Mouse (Mus musculus): ENCODE data around the gene H6pd.

Gene H6pd

DNA sequence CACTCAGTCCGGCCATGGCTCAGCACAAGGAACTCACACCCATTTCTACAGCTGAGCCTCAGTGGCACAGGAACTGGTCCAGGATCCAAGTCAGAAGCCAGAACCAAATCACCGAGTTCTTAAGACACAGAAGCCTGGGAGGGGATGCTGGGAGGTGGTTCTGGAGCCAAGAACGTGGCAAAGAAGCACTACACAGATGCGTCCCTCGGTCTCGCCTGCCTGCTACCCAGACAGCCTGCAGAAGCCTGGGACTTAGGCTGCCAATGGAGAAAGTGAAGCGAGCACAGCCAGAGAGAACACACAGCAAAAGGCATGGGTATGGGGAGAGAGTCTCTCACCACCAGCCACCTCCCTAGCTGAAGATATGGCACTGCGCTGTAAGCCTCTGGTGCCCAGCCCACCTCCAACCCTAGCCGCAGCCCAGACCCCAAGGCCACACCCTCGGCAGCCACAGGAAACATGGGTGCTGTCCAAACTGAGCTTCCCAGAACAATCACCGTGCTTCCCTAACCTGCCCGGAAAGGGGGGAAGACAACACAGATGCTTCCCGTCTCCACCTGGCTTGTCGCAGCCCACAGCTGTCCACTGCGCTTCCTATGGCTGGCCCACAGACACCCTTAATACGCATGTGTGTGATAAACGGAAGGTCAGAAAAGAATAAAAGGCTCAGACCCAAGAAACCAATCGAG, 67.6 kb downstream of the H6pd start:
- DNase-seq (ENCODE audit: low read depth, low spot score), result no peak
- no peaks in the 10 kb centered on the region for H3K27me3 ChIP-seq (ENCODE audit: control insufficient read depth, insufficient read depth, low read length, poor library complexity, severe bottlenecking)
- H3K36me3 ChIP-seq (ENCODE audit: control insufficient read depth, insufficient read depth, low read length, poor library complexity, severe bottlenecking), result no peaks in the 10 kb centered on the region

- no peak for DNase-seq (ENCODE audit: low read depth, low spot score)
- H3K27me3 ChIP-seq (ENCODE audit: control insufficient read depth, insufficient read depth, low read length, poor library complexity, severe bottlenecking), result no peaks in the 10 kb centered on the region
These were observed 70.1 kb downstream of the H6pd start for GRCm38 (mm10) chr4:149938701-149939100.

DNA sequence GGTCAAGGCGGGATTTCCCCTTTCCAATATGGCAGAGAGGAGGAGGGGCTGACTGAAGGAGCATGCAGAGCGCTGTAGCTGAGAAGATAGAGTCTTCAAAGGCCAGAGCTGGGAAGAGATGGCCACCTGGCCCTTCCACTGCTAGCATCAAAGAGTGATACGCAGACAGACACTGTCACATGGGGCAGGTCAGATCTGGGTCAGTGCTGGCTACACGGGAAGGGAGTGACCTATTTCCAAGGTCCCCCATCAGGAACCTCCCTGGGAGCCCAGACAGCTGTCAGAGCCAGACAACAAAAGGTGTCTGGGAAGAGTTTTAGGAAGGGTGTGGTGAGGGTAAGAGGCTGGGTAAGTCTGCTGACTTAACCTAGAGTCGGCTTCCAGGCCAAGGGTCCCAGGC, 71.9 kb downstream of the H6pd start:
- DNase-seq (ENCODE audit: low read depth, low spot score), result no peak
- no peaks in the 10 kb centered on the region for H3K27me3 ChIP-seq (ENCODE audit: control insufficient read depth, insufficient read depth, low read length, poor library complexity, severe bottlenecking)
- no peaks in the 10 kb centered on the region for H3K36me3 ChIP-seq (ENCODE audit: control insufficient read depth, insufficient read depth, low read length, poor library complexity, severe bottlenecking)

More at GRCm38 (mm10) chr4:149938701-149939100, 70.1 kb downstream of the H6pd start:
- no peaks in the 10 kb centered on the region for H3K36me3 ChIP-seq (ENCODE audit: control insufficient read depth, insufficient read depth, low read length, poor library complexity, severe bottlenecking)

DNA sequence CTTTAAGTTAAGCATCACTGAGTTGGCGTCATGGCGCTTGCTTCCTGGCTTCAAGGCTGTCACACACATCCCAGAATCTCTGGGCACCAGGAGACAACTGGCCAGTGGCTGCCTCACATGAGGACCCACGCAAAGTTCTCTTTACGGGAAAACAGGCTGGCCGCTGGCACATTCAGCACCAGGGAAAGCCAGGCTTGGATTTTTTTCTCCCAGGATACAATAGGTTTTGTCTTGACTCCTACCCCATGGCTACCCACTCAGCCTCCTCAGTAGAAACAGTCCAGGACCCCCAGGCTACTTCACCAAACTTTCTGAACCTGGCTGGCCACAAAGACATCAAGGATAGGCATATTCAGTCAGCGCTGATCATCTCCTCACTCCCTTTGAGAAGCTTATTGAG, 73.4 kb downstream of the H6pd start:
- DNase-seq (ENCODE audit: low read depth, low spot score), result no peak
- no peaks in the 10 kb centered on the region for H3K27me3 ChIP-seq (ENCODE audit: control insufficient read depth, insufficient read depth, low read length, poor library complexity, severe bottlenecking)
- no peaks in the 10 kb centered on the region for H3K36me3 ChIP-seq (ENCODE audit: control insufficient read depth, insufficient read depth, low read length, poor library complexity, severe bottlenecking)

DNA sequence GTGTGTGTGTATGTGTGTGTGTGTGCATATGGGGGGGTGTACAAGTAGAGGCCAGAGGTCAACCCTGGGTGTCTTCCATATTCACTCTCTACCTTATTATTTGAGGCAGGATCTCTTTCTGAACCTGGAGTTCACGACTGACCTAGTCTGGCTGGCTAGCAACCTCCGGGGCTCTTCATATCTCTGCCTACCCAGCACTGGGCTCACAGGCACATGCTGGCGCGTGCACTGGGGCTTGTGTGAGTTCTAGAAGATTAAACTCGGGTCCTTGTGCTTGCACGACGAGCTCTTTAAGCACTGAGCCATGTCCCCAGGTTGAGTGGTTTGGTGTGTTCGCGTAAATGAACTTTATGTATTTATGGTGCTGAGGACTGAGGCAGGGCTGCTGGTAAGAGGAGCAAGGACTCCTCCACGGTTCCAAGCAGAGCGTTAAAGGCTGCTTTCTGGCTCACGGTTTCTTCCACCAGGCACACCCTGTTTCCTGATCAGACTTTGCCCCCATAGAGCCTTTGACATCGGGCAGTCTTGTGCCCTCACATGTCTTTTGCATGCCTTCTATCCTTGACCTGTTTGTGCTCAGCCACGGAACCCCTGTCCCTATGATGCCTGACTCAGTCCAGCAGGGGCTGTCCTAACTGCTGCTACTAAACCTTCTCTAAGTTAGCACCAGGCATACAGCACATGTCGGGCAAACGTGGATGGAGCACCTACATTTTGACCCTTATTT, 75.1 kb downstream of the H6pd start:
- no peaks in the 10 kb centered on the region for H3K27me3 ChIP-seq (ENCODE audit: control insufficient read depth, insufficient read depth, low read length, poor library complexity, severe bottlenecking)
- no peaks in the 10 kb centered on the region for H3K36me3 ChIP-seq (ENCODE audit: control insufficient read depth, insufficient read depth, low read length, poor library complexity, severe bottlenecking)
- no peak for DNase-seq (ENCODE audit: low read depth, low spot score)

GRCm38 (mm10) chr4:149933025-149933424, 75.8 kb downstream of the H6pd start:
- H3K27me3 ChIP-seq (ENCODE audit: control insufficient read depth, insufficient read depth, low read length, poor library complexity, severe bottlenecking), result no peaks in the 10 kb centered on the region
- H3K36me3 ChIP-seq (ENCODE audit: control insufficient read depth, insufficient read depth, low read length, poor library complexity, severe bottlenecking), result no peaks in the 10 kb centered on the region
- no peak for DNase-seq (ENCODE audit: low read depth, low spot score)

- no peaks in the 10 kb centered on the region for H3K27me3 ChIP-seq (ENCODE audit: control insufficient read depth, insufficient read depth, low read length, poor library complexity, severe bottlenecking)
- no peak for DNase-seq (ENCODE audit: low read depth, low spot score)
- H3K36me3 ChIP-seq (ENCODE audit: control insufficient read depth, insufficient read depth, low read length, poor library complexity, severe bottlenecking), result no peaks in the 10 kb centered on the region
These were observed 76.6 kb downstream of the H6pd start for GRCm38 (mm10) chr4:149932108-149932815.

GRCm38 (mm10) chr4:149930755-149931154, 78.1 kb downstream of the H6pd start:
- no peak for DNase-seq (ENCODE audit: low read depth, low spot score)
- Histone ChIP-seq H3K36me3 (ENCODE audit: control insufficient read depth, insufficient read depth, low read length, poor library complexity, severe bottlenecking) (no peaks in the 10 kb centered on the region), H3K27me3 (ENCODE audit: control insufficient read depth, insufficient read depth, low read length, poor library complexity, severe bottlenecking) (no peaks in the 10 kb centered on the region)

All from splenic B cell, adult 2 months (primary cell).